Mouse (Mus musculus) neural tube, embryonic 15.5 days (tissue): ENCODE measurements at regions not wholly inside any gene's neighbourhood (a gene's known extent, or its start where the extent isn't known, plus 50 kb on each side); places are given as distances from the start of the nearest gene placed in this dataset.

Source experiments
- ATAC-seq: fragments of 200-750 bp; cut with Nextera tagmentation; 2 replicates; pipeline ENCODE4 v1.8.0; 2017; ENCODE audit warnings: mild to moderate bottlenecking, moderate TSS enrichment, moderate library complexity; ENCODE audit not compliant: low FRiP score
- H3K27ac ChIP-seq: fragments of 300-500 bp; sonication (generic); replicated peaks from 2 replicates; pipeline ENCODE4 v1.5.1; 2015; ENCODE audit warnings: mild to moderate bottlenecking, inconsistent platforms
- H3K27me3 ChIP-seq: fragments of 300-500 bp; sonication (generic); replicated peaks from 2 replicates; pipeline ENCODE4 v1.6.1; 2015; ENCODE audit warnings: inconsistent platforms
- H3K36me3 ChIP-seq: fragments of 300-500 bp; sonication (generic); 2 replicates; pipeline ENCODE4 v1.6.1; 2015; ENCODE audit warnings: inconsistent platforms
- H3K4me1 ChIP-seq: fragments of 300-500 bp; sonication (generic); 2 replicates; pipeline ENCODE4 v1.6.1; 2015; ENCODE audit warnings: inconsistent platforms
- H3K4me2 ChIP-seq: fragments of 300-500 bp; sonication (generic); 2 replicates; pipeline ENCODE4 v1.6.1; 2015; ENCODE audit warnings: inconsistent platforms, mild to moderate bottlenecking, moderate library complexity
- H3K4me3 ChIP-seq: fragments of 300-500 bp; sonication (generic); replicated peaks from 2 replicates; pipeline ENCODE4 v1.5.1; 2015; ENCODE audit warnings: mild to moderate bottlenecking, inconsistent platforms
- H3K9ac ChIP-seq: fragments of 300-500 bp; sonication (generic); replicated peaks from 2 replicates; pipeline ENCODE4 v1.6.1; 2015; ENCODE audit warnings: mild to moderate bottlenecking, inconsistent platforms
- H3K9me3 ChIP-seq: fragments of 300-500 bp; sonication (generic); replicated peaks from 2 replicates; pipeline ENCODE4 v1.6.1; 2016; ENCODE audit warnings: inconsistent platforms
- WGBS: fragments of 180-500 bp; shearing (Covaris S2); methylation state at CpG from one replicate; pipeline ENCODE4 v1.1.7; 2015; ENCODE audit warnings: mixed read lengths; 5-methylcytosine and 5-hydroxymethylcytosine counted together

GRCm38 (mm10) chr1:122393660-122394355, 826.0 kb upstream of the Ddx18 start:
- 24% methylated on average over 3 of the region's 3 CpGs for WGBS
- no peak for ATAC-seq
- H3K27me3 ChIP-seq: no peaks in the 10 kb centered on the region

GRCm38 (mm10) chr1:122357015-122357414, 789.2 kb upstream of the Ddx18 start:
- H3K9me3 ChIP-seq: 0 out of 2 replicates have a peak, but pooled peaks cover 3% of the 10 kb centered on the region
- no peaks in the 10 kb centered on the region for H3K36me3 ChIP-seq
- WGBS: 90% methylated on average over 16 of the region's 16 CpGs
- H3K4me3 ChIP-seq: no peak overlapping the region
- no peak overlapping the region for H3K9ac ChIP-seq
- ATAC-seq: no peak
- no peaks in the 10 kb centered on the region for H3K27me3 ChIP-seq
- H3K4me2 ChIP-seq: no peak overlapping the region
- no peak overlapping the region for H3K27ac ChIP-seq
- H3K4me1 ChIP-seq: no peaks in the 10 kb centered on the region

More at GRCm38 (mm10) chr1:122393660-122394355, 826.0 kb upstream of the Ddx18 start:
- Histone ChIP-seq H3K4me1 (no peaks in the 10 kb centered on the region), H3K9ac (no peak overlapping the region), H3K36me3 (no peaks in the 10 kb centered on the region), H3K4me3 (no peak overlapping the region), H3K9me3 (no peaks in the 10 kb centered on the region), H3K27ac (no peak overlapping the region), H3K4me2 (no peak overlapping the region)

GRCm38 (mm10) chr1:122351530-122351929, 783.7 kb upstream of the Ddx18 start:
- no peak for ATAC-seq
- Histone ChIP-seq H3K4me1 (no peaks in the 10 kb centered on the region), H3K4me3 (no peak overlapping the region), H3K27ac (no peak overlapping the region), H3K9me3 (no peaks in the 10 kb centered on the region), H3K4me2 (no peak overlapping the region), H3K36me3 (no peaks in the 10 kb centered on the region), H3K27me3 (no peaks in the 10 kb centered on the region), H3K9ac (no peak overlapping the region)

- H3K36me3 ChIP-seq: no peaks in the 10 kb centered on the region
- H3K9ac ChIP-seq: no peak overlapping the region
- H3K4me3 ChIP-seq: no peak overlapping the region
- H3K27ac ChIP-seq: no peak overlapping the region
- 48% methylated on average over 6 of the region's 6 CpGs for WGBS
- ATAC-seq: no peak
- no peaks in the 10 kb centered on the region for H3K4me1 ChIP-seq
- no peaks in the 10 kb centered on the region for H3K9me3 ChIP-seq
- H3K4me2 ChIP-seq: no peak overlapping the region
- no peaks in the 10 kb centered on the region for H3K27me3 ChIP-seq
Observed at GRCm38 (mm10) chr1:122333267-122333666, 765.5 kb upstream of the Ddx18 start.

GRCm38 (mm10) chr1:122328276-122328675, 760.5 kb upstream of the Ddx18 start:
- ATAC-seq: no peak
- WGBS: 16% methylated on average over 1 of the region's 1 CpGs
- no peaks in the 10 kb centered on the region for H3K4me1 ChIP-seq

More at GRCm38 (mm10) chr1:122328276-122328675, 760.5 kb upstream of the Ddx18 start:
- Histone ChIP-seq H3K36me3 (no peaks in the 10 kb centered on the region), H3K4me2 (no peak overlapping the region), H3K9me3 (no peaks in the 10 kb centered on the region), H3K4me3 (no peak overlapping the region), H3K27ac (no peak overlapping the region), H3K27me3 (no peaks in the 10 kb centered on the region), H3K9ac (no peak overlapping the region)
